Mouse (Mus musculus) hindbrain, postnatal 0 days (tissue): ENCODE data around the gene Ppp1ca. TPM values are rescaled to one million over a fixed set of nuclear protein-coding genes. Genes with fewer than 3 reads are reported as not detected.

ENCODE experiments used
- ATAC-seq: fragments of 200-750 bp; cut with Nextera tagmentation; 2 replicates; pipeline ENCODE4 v1.8.0; 2017; ENCODE audit warnings: mild to moderate bottlenecking, moderate TSS enrichment, moderate library complexity
- DNase-seq: peaks from one replicate; pipeline ENCODE4 v3.0.0-alpha.2; 2015; ENCODE audit warnings: low spot score
- H3K27ac ChIP-seq: fragments of 300-500 bp; sonication (generic); 2 replicates; pipeline ENCODE4 v1.5.1; 2014; ENCODE audit warnings: mild to moderate bottlenecking
- H3K27me3 ChIP-seq: fragments of 300-500 bp; sonication (generic); 2 replicates; pipeline ENCODE4 v1.6.1; 2014; ENCODE audit warnings: low read length, mixed read lengths; ENCODE audit not compliant: insufficient read depth
- H3K36me3 ChIP-seq: fragments of 300-500 bp; sonication (generic); 2 replicates; pipeline ENCODE4 v1.6.1; 2014; ENCODE audit warnings: low read length, mixed read lengths; ENCODE audit not compliant: insufficient read depth
- H3K4me1 ChIP-seq: fragments of 300-500 bp; sonication (generic); 2 replicates; pipeline ENCODE4 v1.6.1; 2014; ENCODE audit warnings: antibody characterized with exemption, low read length, mixed read lengths; ENCODE audit not compliant: insufficient read depth
- H3K4me2 ChIP-seq: fragments of 300-500 bp; sonication (generic); 2 replicates; pipeline ENCODE4 v1.6.1; 2014; ENCODE audit warnings: low read depth, mild to moderate bottlenecking, low read length, moderate library complexity, mixed read lengths
- H3K4me3 ChIP-seq: fragments of 300-500 bp; sonication (generic); 2 replicates; pipeline ENCODE4 v1.5.1; 2014; ENCODE audit warnings: low read length
- H3K9ac ChIP-seq: fragments of 300-500 bp; sonication (generic); replicated peaks from 2 replicates; pipeline ENCODE4 v1.6.1; 2014; ENCODE audit warnings: mild to moderate bottlenecking, low read length, moderate library complexity, mixed read lengths
- H3K9me3 ChIP-seq: fragments of 300-500 bp; sonication (generic); 2 replicates; pipeline ENCODE4 v1.6.1; 2016; ENCODE audit warnings: low read length, mixed read lengths
- CTCF ChIP-seq: IDR thresholded peaks from 2 replicates; pipeline ENCODE4 v1.5.1; 2016; ENCODE audit warnings: antibody characterized with exemption, control low read depth, low read depth
- WGBS: fragments of 180-500 bp; shearing (Covaris S2); extraction: QIAGEN DNeasy Blood & Tissue Kit; methylation state at CpG from one replicate; pipeline ENCODE4 v1.1.7; 2014; 5-methylcytosine and 5-hydroxymethylcytosine counted together
- polyA plus RNA-seq: library from polyadenylated mRNA; unstranded; fragments of >200 nt; fragmentation: Nextera tagmentation; extraction: Ambion mirVana; gene quantifications from 2 replicates; pipeline ENCODE4 v1.2.1, GENCODE M21; 2015
- total RNA-seq: library from RNA; depleted of rRNA; stranded (reverse); fragments of >200 nt; gene quantifications from 2 replicates; pipeline ENCODE4 v1.2.3, GENCODE M21; 2014

The Ppp1ca gene
- total and polyA plus RNA-seq, 2 experiments from 2014 or later = 564 to 597 TPM

GRCm38 (mm10) chr19:4216041-4216685 lies 24.3 kb downstream of the Ppp1ca start:
- H3K4me1 ChIP-seq = peaks cover 30% of the 10 kb centered on the region; the same call in 1 of the 2 replicates

GRCm38 (mm10) chr19:4217140-4217539 lies 25.3 kb downstream of the Ppp1ca start:
- DNase-seq (no peak), ATAC-seq (no peak)
- Histone ChIP-seq H3K9me3 (no peaks in the 10 kb centered on the region), H3K4me3 (no peak overlapping the region), H3K4me2 (no peak overlapping the region), H3K4me1 (peaks cover 32% of the 10 kb centered on the region; the same call in 1 of the 2 replicates), H3K36me3 (no peaks in the 10 kb centered on the region), H3K9ac (no peak overlapping the region), H3K27me3 (peaks cover 9% of the 10 kb centered on the region), H3K27ac (no peak overlapping the region)
- TF ChIP-seq CTCF = no peak
- WGBS = 25% methylated on average over 5 of the region's 5 CpGs

More at GRCm38 (mm10) chr19:4216041-4216685, 24.3 kb downstream of the Ppp1ca start:
- Histone ChIP-seq H3K4me3 (no peak overlapping the region), H3K36me3 (no peaks in the 10 kb centered on the region), H3K27ac (no peak overlapping the region), H3K9ac (no peak overlapping the region), H3K27me3 (peaks cover 12% of the 10 kb centered on the region), H3K4me2 (no peak overlapping the region), H3K9me3 (no peaks in the 10 kb centered on the region)
- WGBS = 21% methylated on average over 14 of the region's 14 CpGs
- DNase-seq (peak; percentile 72), ATAC-seq (no peak)
- TF ChIP-seq CTCF = peak; percentile 74

- 44% methylated on average over 3 of the region's 3 CpGs for WGBS
- Histone ChIP-seq H3K4me1 (peaks cover 32% of the 10 kb centered on the region; the same call in 1 of the 2 replicates), H3K27me3 (peaks cover 9% of the 10 kb centered on the region), H3K9me3 (no peaks in the 10 kb centered on the region), H3K4me2 (no peak overlapping the region), H3K4me3 (no peak overlapping the region), H3K27ac (no peak overlapping the region), H3K36me3 (no peaks in the 10 kb centered on the region), H3K9ac (no peak overlapping the region)
- no peak for ATAC-seq
- TF ChIP-seq CTCF = no peak
- no peak for DNase-seq
Measured at GRCm38 (mm10) chr19:4217855-4218254, 26.0 kb downstream of the Ppp1ca start.

GRCm38 (mm10) chr19:4218293-4218692 lies 26.4 kb downstream of the Ppp1ca start:
- Histone ChIP-seq H3K4me1 (peaks cover 32% of the 10 kb centered on the region; the same call in 1 of the 2 replicates), H3K4me3 (no peak overlapping the region), H3K9me3 (no peaks in the 10 kb centered on the region), H3K4me2 (no peak overlapping the region), H3K27me3 (peaks cover 9% of the 10 kb centered on the region), H3K9ac (no peak overlapping the region), H3K27ac (no peak overlapping the region), H3K36me3 (no peaks in the 10 kb centered on the region)
- no peak for TF ChIP-seq CTCF
- ATAC-seq = no peak
- no peak for DNase-seq
- WGBS = 92% methylated on average over 11 of the region's 11 CpGs

GRCm38 (mm10) chr19:4218784-4219183 lies 26.9 kb downstream of the Ppp1ca start:
- DNase-seq (no peak), ATAC-seq (no peak)
- H3K9me3 ChIP-seq = no peaks in the 10 kb centered on the region
- peaks cover 31% of the 10 kb centered on the region; the same call in 1 of the 2 replicates for H3K4me1 ChIP-seq
- no peak overlapping the region for H3K4me3 ChIP-seq
- H3K4me2 ChIP-seq = no peak overlapping the region
- no peak overlapping the region for H3K9ac ChIP-seq
- H3K27me3 ChIP-seq = peaks cover 5% of the 10 kb centered on the region
- WGBS = 56% methylated on average over 1 of the region's 1 CpGs
- TF ChIP-seq CTCF = no peak
- no peak overlapping the region for H3K27ac ChIP-seq
- no peaks in the 10 kb centered on the region for H3K36me3 ChIP-seq

- H3K27ac ChIP-seq = no peak overlapping the region
- no peak overlapping the region for H3K4me2 ChIP-seq
- no peak overlapping the region for H3K9ac ChIP-seq
- DNase-seq = no peak
- no peak for TF ChIP-seq CTCF
- ATAC-seq = no peak
- H3K4me3 ChIP-seq = no peak overlapping the region
- peaks cover 20% of the 10 kb centered on the region; the same call in 1 of the 2 replicates for H3K4me1 ChIP-seq
- H3K27me3 ChIP-seq = no peaks in the 10 kb centered on the region
- no peaks in the 10 kb centered on the region for H3K36me3 ChIP-seq
- H3K9me3 ChIP-seq = no peaks in the 10 kb centered on the region
- 73% methylated on average over 6 of the region's 6 CpGs for WGBS
Measured at GRCm38 (mm10) chr19:4219943-4220342, 28.1 kb downstream of the Ppp1ca start.

- peaks cover 15% of the 10 kb centered on the region; the same call in 1 of the 2 replicates for H3K4me1 ChIP-seq
- H3K27ac ChIP-seq = no peak overlapping the region
- H3K4me2 ChIP-seq = no peak overlapping the region
- WGBS = 23% methylated on average over 4 of the region's 4 CpGs
- H3K27me3 ChIP-seq = no peaks in the 10 kb centered on the region
- no peak for TF ChIP-seq CTCF
- no peaks in the 10 kb centered on the region for H3K36me3 ChIP-seq
- no peaks in the 10 kb centered on the region for H3K9me3 ChIP-seq
- no peak overlapping the region for H3K4me3 ChIP-seq
- ATAC-seq = no peak
- no peak for DNase-seq
- H3K9ac ChIP-seq = no peak overlapping the region
Measured at GRCm38 (mm10) chr19:4220416-4220815, 28.6 kb downstream of the Ppp1ca start.
